Mouse (Mus musculus) forebrain, embryonic 16.5 days (tissue): ENCODE data around the gene Psmb4. TPM values are rescaled to one million over a fixed set of nuclear protein-coding genes. Genes with fewer than 3 reads are reported as not detected.
A peak's percentile ranks its signal among the peaks of the same experiment; 100 is the strongest.

Source experiments
- ATAC-seq: fragments of 200-750 bp; cut with Nextera tagmentation; 2 replicates; pipeline ENCODE4 v1.8.0; 2017; ENCODE audit warnings: mild to moderate bottlenecking, moderate library complexity
- H3K27ac ChIP-seq: fragments of 300-500 bp; sonication (generic); 2 replicates; pipeline ENCODE4 v1.5.1; 2014; ENCODE audit warnings: low read length, control low read depth
- H3K27me3 ChIP-seq: fragments of 300-500 bp; sonication (generic); replicated peaks from 2 replicates; pipeline ENCODE4 v1.6.1; 2014; ENCODE audit warnings: low read length; ENCODE audit not compliant: control insufficient read depth, insufficient read depth
- H3K36me3 ChIP-seq: fragments of 300-500 bp; sonication (generic); 2 replicates; pipeline ENCODE4 v1.6.1; 2014; ENCODE audit not compliant: control insufficient read depth, insufficient read depth
- H3K4me1 ChIP-seq: fragments of 300-500 bp; sonication (generic); replicated peaks from 2 replicates; pipeline ENCODE4 v1.6.1; 2014; ENCODE audit warnings: low read length; ENCODE audit not compliant: control insufficient read depth, insufficient read depth
- H3K4me2 ChIP-seq: fragments of 300-500 bp; sonication (generic); 2 replicates; pipeline ENCODE4 v1.6.1; 2014; ENCODE audit warnings: mild to moderate bottlenecking, low read length, control low read depth
- H3K4me3 ChIP-seq: fragments of 300-500 bp; sonication (generic); replicated peaks from 2 replicates; pipeline ENCODE4 v1.5.1; 2014; ENCODE audit warnings: mild to moderate bottlenecking, low read length, control low read depth
- H3K9ac ChIP-seq: fragments of 300-500 bp; sonication (generic); replicated peaks from 2 replicates; pipeline ENCODE4 v1.6.1; 2014; ENCODE audit warnings: low read depth, low read length, control low read depth
- H3K9me3 ChIP-seq: fragments of 300-500 bp; sonication (generic); 2 replicates; pipeline ENCODE4 v1.6.1; 2016; ENCODE audit warnings: low read length; ENCODE audit not compliant: control insufficient read depth
- WGBS: fragments of 180-500 bp; shearing (Covaris S2); extraction: QIAGEN DNeasy Blood & Tissue Kit; methylation state at CpG from one replicate; pipeline ENCODE4 v1.1.7; 2014; 5-methylcytosine and 5-hydroxymethylcytosine counted together
- polyA plus RNA-seq: library from polyadenylated mRNA; unstranded; fragments of >200 nt; fragmentation: Nextera tagmentation; extraction: Ambion mirVana; gene quantifications from 2 replicates; pipeline ENCODE4 v1.2.1, GENCODE M21; 2015

The Psmb4 gene
- polyA plus RNA-seq, 1 experiment from 2014 or later: 366 TPM

- H3K4me2 ChIP-seq: peak within 1 kb of the TSS; percentile 94
- no peaks in the 10 kb centered on the region for H3K27me3 ChIP-seq
- H3K9me3 ChIP-seq: no peaks in the 10 kb centered on the region
- H3K36me3 ChIP-seq: no peaks in the 10 kb centered on the region
- H3K27ac ChIP-seq: peak within 1 kb of the TSS; percentile 100
- peak; percentile 93 for ATAC-seq
- H3K4me1 ChIP-seq: peaks cover 25% of the 10 kb centered on the region
- peak within 1 kb of the TSS; percentile 81 for H3K4me3 ChIP-seq
- under 1% methylated on average over 50 of the region's 57 CpGs for WGBS
- H3K9ac ChIP-seq: peak within 1 kb of the TSS; percentile 96
Measured at GRCm38 (mm10) chr3:94837183-94837890, 49.4 kb downstream of the Psmb4 start, which contains the start of gene Pogz. Gene Pogz, plus strand, starts transcription at chr3:94837567.

- no peak overlapping the region for H3K4me2 ChIP-seq
- H3K9me3 ChIP-seq: no peaks in the 10 kb centered on the region
- no peak overlapping the region for H3K4me3 ChIP-seq
- 83% methylated on average over 3 of the region's 3 CpGs for WGBS
- H3K27me3 ChIP-seq: no peaks in the 10 kb centered on the region
- H3K27ac ChIP-seq: no peak overlapping the region
- H3K4me1 ChIP-seq: peaks cover 19% of the 10 kb centered on the region
- H3K9ac ChIP-seq: no peak overlapping the region
- ATAC-seq: no peak
- no peaks in the 10 kb centered on the region for H3K36me3 ChIP-seq
Measured at GRCm38 (mm10) chr3:94835396-94835795, 51.4 kb downstream of the Psmb4 start.

Other genes with a start within 250 kb of the Psmb4 start
- not detected in 2 replicates for gene Gm10972, start 243.8 kb downstream of the Psmb4 start, polyA plus RNA-seq
- 4.5 and 5.6 TPM in 2 replicates for gene Tuft1, start 228.1 kb downstream of the Psmb4 start, polyA plus RNA-seq
- not detected in 2 replicates for gene Selenbp2, start 193.4 kb downstream of the Psmb4 start, polyA plus RNA-seq
- gene Cgn, start 100.5 kb downstream of the Psmb4 start, polyA plus RNA-seq: 4.9 and 9.0 TPM in 2 replicates
- gene Pogz, start 49.4 kb downstream of the Psmb4 start, polyA plus RNA-seq: 24.4 and 27.9 TPM in 2 replicates
- gene Selenbp1, start 46.1 kb upstream of the Psmb4 start, polyA plus RNA-seq: 8.5 and 11.6 TPM in 2 replicates
- gene Rfx5, start 67.1 kb upstream of the Psmb4 start, polyA plus RNA-seq: 6.1 and 6.7 TPM in 2 replicates
- 26.4 and 29.7 TPM in 2 replicates for gene Pi4kb, start 87.8 kb upstream of the Psmb4 start, polyA plus RNA-seq
- gene Zfp687, start 128.5 kb upstream of the Psmb4 start, polyA plus RNA-seq: 20.0 and 20.7 TPM in 2 replicates
- gene Psmd4, start 155.7 kb upstream of the Psmb4 start, polyA plus RNA-seq: 286 and 291 TPM in 2 replicates
- gene Pip5k1a, start 220.0 kb upstream of the Psmb4 start, polyA plus RNA-seq: 20.3 and 21.7 TPM in 2 replicates
- gene Vps72, start 224.1 kb upstream of the Psmb4 start, polyA plus RNA-seq: 230 and 233 TPM in 2 replicates
- 0.65 and 0.91 TPM in 2 replicates for gene Tmod4, start 237.5 kb upstream of the Psmb4 start, polyA plus RNA-seq
- 90.1 and 93.1 TPM in 2 replicates for gene Scnm1, start 247.1 kb upstream of the Psmb4 start, polyA plus RNA-seq
- 41.9 and 46.6 TPM in 2 replicates for gene Lysmd1, start 247.1 kb upstream of the Psmb4 start, polyA plus RNA-seq